Mouse (Mus musculus): Measurements from ENCODE around the gene Vmn1r56.
"Not testable (repeated sequence)": the region's sequence is repeated elsewhere in the genome, so short reads cannot be mapped to it uniquely, and the experiment has no call there.

Vmn1r56 gene

DNA sequence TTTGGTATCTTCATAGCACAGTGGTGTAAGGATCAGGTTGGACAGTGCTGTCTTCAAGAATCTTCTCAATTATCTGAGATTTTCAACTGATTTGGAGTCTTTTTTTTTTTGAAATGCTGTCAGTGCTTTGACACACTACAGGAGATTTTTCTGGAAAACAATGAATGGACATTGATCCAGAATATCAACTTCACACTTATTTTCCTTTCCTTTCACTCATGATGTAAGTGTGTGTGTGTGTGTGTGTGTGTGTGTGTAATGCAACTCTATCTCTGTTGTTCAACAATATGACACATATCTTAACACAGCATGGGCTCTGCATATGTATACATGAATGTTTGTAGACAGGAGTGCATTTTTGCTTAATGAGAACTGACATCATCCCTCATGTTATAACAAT is at the start of gene Vmn1r56:
Gene Vmn1r56, minus strand, starts transcription at position 101 of the 400 bp plus-strand sequence.
- DNase-seq = not testable (repeated sequence)

GRCm38 (mm10) chr7:5218193-5218592 is 21.6 kb upstream of the Vmn1r56 start, which contains the start of gene Vmn1r57:
TSS of gene Vmn1r57 (plus strand) at chr7:5218493.
- not testable (repeated sequence) for DNase-seq

- DNase-seq = not testable (repeated sequence)
Observed at GRCm38 (mm10) chr7:5149570-5149969, 47.0 kb downstream of the Vmn1r56 start, which contains the start of gene Vmn1r55. TSS of gene Vmn1r55 (minus strand) at chr7:5149670.

Data from lung, postnatal 14 days (tissue).